Mouse (Mus musculus) liver, embryonic 15.5 days (tissue): ENCODE measurements around the gene Esyt1. TPM values are rescaled to one million over a fixed set of nuclear protein-coding genes. Genes with fewer than 3 reads are reported as not detected.
A peak's percentile ranks its signal among the peaks of the same experiment; 100 is the strongest.

ENCODE experiments used
- ATAC-seq: fragments of 200-750 bp; cut with Nextera tagmentation; 2 replicates; pipeline ENCODE4 v1.8.0; 2017; ENCODE audit warnings: moderate number of reproducible peaks, mild to moderate bottlenecking, moderate library complexity; ENCODE audit not compliant: insufficient read depth
- H3K27ac ChIP-seq: fragments of 300-500 bp; sonication (generic); replicated peaks from 2 replicates; pipeline ENCODE4 v1.5.1; 2015; ENCODE audit warnings: mild to moderate bottlenecking, inconsistent platforms
- H3K27me3 ChIP-seq: fragments of 300-500 bp; sonication (generic); 2 replicates; pipeline ENCODE4 v1.6.1; 2015; ENCODE audit warnings: mild to moderate bottlenecking, inconsistent platforms
- H3K36me3 ChIP-seq: fragments of 300-500 bp; sonication (generic); replicated peaks from 2 replicates; pipeline ENCODE4 v1.6.1; 2015; ENCODE audit warnings: moderate library complexity, mild to moderate bottlenecking, inconsistent platforms
- H3K4me1 ChIP-seq: fragments of 300-500 bp; sonication (generic); replicated peaks from 2 replicates; pipeline ENCODE4 v1.6.1; 2015; ENCODE audit warnings: inconsistent platforms
- H3K4me2 ChIP-seq: fragments of 300-500 bp; sonication (generic); 2 replicates; pipeline ENCODE4 v1.6.1; 2015; ENCODE audit warnings: moderate library complexity, mild to moderate bottlenecking, inconsistent platforms
- H3K4me3 ChIP-seq: fragments of 300-500 bp; sonication (generic); replicated peaks from 2 replicates; pipeline ENCODE4 v1.5.1; 2015; ENCODE audit warnings: mild to moderate bottlenecking, inconsistent platforms
- H3K9ac ChIP-seq: fragments of 300-500 bp; sonication (generic); 2 replicates; pipeline ENCODE4 v1.6.1; 2015; ENCODE audit warnings: moderate library complexity, mild to moderate bottlenecking, inconsistent platforms
- H3K9me3 ChIP-seq: fragments of 300-500 bp; sonication (generic); replicated peaks from 2 replicates; pipeline ENCODE4 v1.6.1; 2016; ENCODE audit warnings: inconsistent platforms
- WGBS: fragments of 180-500 bp; shearing (Covaris S2); methylation state at CpG from one replicate; pipeline ENCODE4 v1.1.7; 2015; ENCODE audit warnings: mixed read lengths; ENCODE audit not compliant: insufficient replicate concordance; 5-methylcytosine and 5-hydroxymethylcytosine counted together
- polyA plus RNA-seq: library from polyadenylated mRNA; unstranded; fragments of >200 nt; fragmentation: Nextera tagmentation; extraction: Ambion mirVana; gene quantifications from 2 replicates; pipeline ENCODE4 v1.2.1, GENCODE M21; 2015

Esyt1 gene
- polyA plus RNA-seq, 1 experiment from 2014 or later = 11.8 TPM

DNA sequence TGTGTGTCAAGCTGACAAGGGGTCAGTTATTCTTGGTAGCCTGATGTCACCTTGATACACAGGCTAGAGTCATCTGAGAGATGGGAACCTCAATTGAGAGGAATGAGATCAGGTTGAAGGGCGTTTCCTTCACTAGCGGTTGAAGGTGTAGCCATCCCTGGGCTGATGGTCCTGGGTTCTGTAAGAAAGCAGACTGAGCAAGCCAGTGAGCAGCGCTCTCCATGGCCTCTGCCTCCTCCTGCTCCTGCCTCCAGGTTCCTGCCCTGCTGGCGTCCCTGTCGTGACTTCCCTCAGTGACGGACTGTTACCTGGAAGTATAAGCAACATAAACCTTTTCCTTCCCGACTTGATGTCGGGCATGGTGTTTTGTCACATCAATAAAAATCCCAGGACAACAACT is 22.1 kb downstream of the Esyt1 start:
- peak overlapping the region; percentile 64 for H3K27ac ChIP-seq
- H3K27me3 ChIP-seq = no peaks in the 10 kb centered on the region
- no peak overlapping the region for H3K4me2 ChIP-seq
- no peak for ATAC-seq
- H3K9me3 ChIP-seq = no peaks in the 10 kb centered on the region
- H3K4me3 ChIP-seq = no peak overlapping the region
- H3K4me1 ChIP-seq = peaks cover 56% of the 10 kb centered on the region
- H3K9ac ChIP-seq = no peak overlapping the region
- WGBS = 72% methylated on average over 8 of the region's 8 CpGs
- no peaks in the 10 kb centered on the region for H3K36me3 ChIP-seq

DNA sequence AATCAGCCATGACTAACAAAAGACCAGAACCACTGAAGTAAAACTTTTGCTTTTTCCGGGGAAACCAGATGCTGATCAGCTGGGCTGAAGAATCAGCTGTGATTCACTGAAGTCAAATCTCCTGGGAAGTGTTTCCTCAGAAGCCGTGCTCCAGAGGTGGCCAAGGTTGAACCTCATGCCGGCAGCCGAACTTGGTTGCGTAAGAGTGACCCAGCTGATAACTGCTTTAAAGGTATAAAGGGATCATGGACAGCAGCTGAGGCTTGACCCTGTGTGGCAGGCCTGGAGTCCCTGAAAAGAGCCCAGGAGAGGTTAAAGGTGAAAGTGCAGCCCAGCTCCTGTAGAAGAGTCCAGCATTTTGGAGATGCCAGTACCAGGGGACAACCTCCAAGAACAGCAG is 23.3 kb downstream of the Esyt1 start:
- Histone ChIP-seq H3K4me2 (no peak overlapping the region), H3K27me3 (no peaks in the 10 kb centered on the region), H3K9ac (no peak overlapping the region), H3K36me3 (no peaks in the 10 kb centered on the region), H3K9me3 (no peaks in the 10 kb centered on the region), H3K4me3 (no peak overlapping the region), H3K4me1 (peaks cover 68% of the 10 kb centered on the region), H3K27ac (peak overlapping the region; percentile 71)
- no peak for ATAC-seq
- WGBS = 56% methylated on average over 5 of the region's 5 CpGs

- Histone ChIP-seq H3K4me1 (peaks cover 84% of the 10 kb centered on the region), H3K9me3 (no peaks in the 10 kb centered on the region), H3K4me3 (peak overlapping the region; percentile 69), H3K36me3 (no peaks in the 10 kb centered on the region), H3K4me2 (peak overlapping the region; percentile 92), H3K27me3 (no peaks in the 10 kb centered on the region), H3K9ac (peak overlapping the region; percentile 59), H3K27ac (peak overlapping the region; percentile 90)
- WGBS = under 1% methylated on average over 21 of the region's 21 CpGs
- peak; percentile 35 for ATAC-seq
Observed at GRCm38 (mm10) chr10:128499116-128499671, 26.5 kb downstream of the Esyt1 start.

GRCm38 (mm10) chr10:128498590-128498989 is 27.1 kb downstream of the Esyt1 start, which contains the start of gene Myl6b:
Gene Myl6b (minus strand): TSS chr10:128498685.
- peak; percentile 86 for ATAC-seq
- no peaks in the 10 kb centered on the region for H3K36me3 ChIP-seq
- no peaks in the 10 kb centered on the region for H3K27me3 ChIP-seq
- H3K4me1 ChIP-seq = peaks cover 79% of the 10 kb centered on the region
- no peaks in the 10 kb centered on the region for H3K9me3 ChIP-seq
- H3K9ac ChIP-seq = peak within 1 kb of the TSS; percentile 59
- peak within 1 kb of the TSS; percentile 90 for H3K27ac ChIP-seq
- peak within 1 kb of the TSS; percentile 92 for H3K4me2 ChIP-seq
- WGBS = under 1% methylated on average over 27 of the region's 27 CpGs
- peak within 1 kb of the TSS; percentile 69 for H3K4me3 ChIP-seq

DNA sequence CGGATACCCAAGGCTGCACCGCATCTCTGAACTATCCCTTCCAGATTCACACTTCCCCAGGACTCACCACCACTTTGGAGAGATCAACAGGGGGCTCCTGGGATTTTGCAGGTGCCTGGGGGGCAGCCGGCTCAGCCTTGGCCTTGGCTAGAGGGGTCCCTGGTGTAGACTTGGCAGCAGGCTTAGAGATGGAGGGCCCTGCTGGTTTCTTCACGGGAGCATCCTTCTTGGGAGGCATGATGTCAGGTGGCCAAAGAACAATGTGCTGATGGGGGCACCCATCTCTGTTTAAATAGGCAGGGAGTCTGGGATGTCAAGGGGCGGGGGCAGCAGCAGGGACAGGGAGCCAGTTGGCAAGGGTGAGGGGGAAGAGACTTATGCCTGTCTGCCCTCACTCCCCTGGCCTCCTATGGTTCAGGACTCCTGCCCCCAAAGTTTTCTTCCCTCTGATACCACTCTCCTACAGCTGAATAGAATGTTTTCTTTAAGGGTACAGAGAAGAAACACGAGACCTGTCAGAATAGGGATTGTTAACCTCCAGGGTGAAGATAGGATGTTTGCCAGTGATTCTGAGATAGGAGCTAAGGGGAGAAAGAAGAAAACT is 28.4 kb downstream of the Esyt1 start:
- 65% methylated on average over 6 of the region's 6 CpGs for WGBS
- ATAC-seq = no peak
- no peak overlapping the region for H3K9ac ChIP-seq

GRCm38 (mm10) chr10:128496509-128497077 is 29.1 kb downstream of the Esyt1 start:
- H3K4me3 ChIP-seq = no peak overlapping the region
- no peak overlapping the region for H3K4me2 ChIP-seq
- ATAC-seq = no peak
- H3K27ac ChIP-seq = 0 out of 2 replicates have a peak overlapping the region, but pooled peaks have one; percentile 94
- H3K27me3 ChIP-seq = no peaks in the 10 kb centered on the region
- no peaks in the 10 kb centered on the region for H3K9me3 ChIP-seq
- H3K4me1 ChIP-seq = peaks cover 75% of the 10 kb centered on the region
- H3K36me3 ChIP-seq = peaks cover 5% of the 10 kb centered on the region
- WGBS = 68% methylated on average over 6 of the region's 6 CpGs
- no peak overlapping the region for H3K9ac ChIP-seq

More for the DNA sequence above, 28.4 kb downstream of the Esyt1 start:
- Histone ChIP-seq H3K4me2 (no peak overlapping the region), H3K4me3 (no peak overlapping the region), H3K9me3 (no peaks in the 10 kb centered on the region), H3K36me3 (no peaks in the 10 kb centered on the region), H3K27ac (no peak overlapping the region), H3K4me1 (peaks cover 75% of the 10 kb centered on the region), H3K27me3 (no peaks in the 10 kb centered on the region)

GRCm38 (mm10) chr10:128495903-128496302 is 29.8 kb downstream of the Esyt1 start:
- peak overlapping the region; percentile 94; the same call in 1 of the 2 replicates for H3K27ac ChIP-seq
- no peak overlapping the region for H3K4me2 ChIP-seq
- peaks cover 82% of the 10 kb centered on the region for H3K4me1 ChIP-seq

GRCm38 (mm10) chr10:128495270-128495669 is 30.4 kb downstream of the Esyt1 start:
- Histone ChIP-seq H3K27me3 (no peaks in the 10 kb centered on the region), H3K4me3 (peak overlapping the region; percentile 93), H3K36me3 (peaks cover 19% of the 10 kb centered on the region), H3K4me1 (peaks cover 79% of the 10 kb centered on the region), H3K9ac (peak overlapping the region; percentile 90), H3K4me2 (peak overlapping the region; percentile 90), H3K9me3 (no peaks in the 10 kb centered on the region), H3K27ac (peak overlapping the region; percentile 94)
- ATAC-seq = no peak
- WGBS = 53% methylated on average over 2 of the region's 2 CpGs

More at GRCm38 (mm10) chr10:128495903-128496302, 29.8 kb downstream of the Esyt1 start:
- 59% methylated on average over 4 of the region's 4 CpGs for WGBS
- H3K4me3 ChIP-seq = no peak overlapping the region
- no peaks in the 10 kb centered on the region for H3K9me3 ChIP-seq
- H3K9ac ChIP-seq = no peak overlapping the region
- H3K27me3 ChIP-seq = no peaks in the 10 kb centered on the region
- no peak for ATAC-seq
- H3K36me3 ChIP-seq = peaks cover 12% of the 10 kb centered on the region

DNA sequence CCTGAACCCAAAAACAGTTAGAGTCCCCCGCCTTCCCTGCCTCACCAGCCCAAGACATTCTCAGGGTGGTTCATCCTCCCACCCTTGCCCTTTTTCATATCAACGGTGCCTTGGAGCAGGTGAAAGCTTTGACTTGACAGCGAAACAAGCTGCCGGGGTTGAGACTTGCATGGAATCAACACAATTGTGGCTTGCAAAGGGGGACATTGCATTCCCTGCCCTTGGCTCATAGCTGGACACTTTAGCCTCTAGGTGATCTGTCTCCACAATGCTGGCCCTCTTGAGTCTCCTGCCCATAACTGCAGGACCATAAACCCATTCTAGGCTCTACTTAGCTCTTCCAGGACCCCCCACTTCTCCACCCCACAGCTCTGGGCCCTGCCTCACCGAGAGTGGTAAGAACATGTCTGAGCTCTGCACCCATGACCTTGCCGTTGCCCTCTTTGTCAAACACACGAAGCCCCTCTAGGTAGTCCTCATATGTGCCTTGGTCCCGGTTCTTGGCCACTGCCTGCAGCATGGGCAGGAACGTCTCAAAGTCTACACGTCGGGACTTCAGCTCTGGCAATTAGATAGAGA is 30.9 kb downstream of the Esyt1 start:
- H3K27ac ChIP-seq = peak overlapping the region; percentile 94

DNA sequence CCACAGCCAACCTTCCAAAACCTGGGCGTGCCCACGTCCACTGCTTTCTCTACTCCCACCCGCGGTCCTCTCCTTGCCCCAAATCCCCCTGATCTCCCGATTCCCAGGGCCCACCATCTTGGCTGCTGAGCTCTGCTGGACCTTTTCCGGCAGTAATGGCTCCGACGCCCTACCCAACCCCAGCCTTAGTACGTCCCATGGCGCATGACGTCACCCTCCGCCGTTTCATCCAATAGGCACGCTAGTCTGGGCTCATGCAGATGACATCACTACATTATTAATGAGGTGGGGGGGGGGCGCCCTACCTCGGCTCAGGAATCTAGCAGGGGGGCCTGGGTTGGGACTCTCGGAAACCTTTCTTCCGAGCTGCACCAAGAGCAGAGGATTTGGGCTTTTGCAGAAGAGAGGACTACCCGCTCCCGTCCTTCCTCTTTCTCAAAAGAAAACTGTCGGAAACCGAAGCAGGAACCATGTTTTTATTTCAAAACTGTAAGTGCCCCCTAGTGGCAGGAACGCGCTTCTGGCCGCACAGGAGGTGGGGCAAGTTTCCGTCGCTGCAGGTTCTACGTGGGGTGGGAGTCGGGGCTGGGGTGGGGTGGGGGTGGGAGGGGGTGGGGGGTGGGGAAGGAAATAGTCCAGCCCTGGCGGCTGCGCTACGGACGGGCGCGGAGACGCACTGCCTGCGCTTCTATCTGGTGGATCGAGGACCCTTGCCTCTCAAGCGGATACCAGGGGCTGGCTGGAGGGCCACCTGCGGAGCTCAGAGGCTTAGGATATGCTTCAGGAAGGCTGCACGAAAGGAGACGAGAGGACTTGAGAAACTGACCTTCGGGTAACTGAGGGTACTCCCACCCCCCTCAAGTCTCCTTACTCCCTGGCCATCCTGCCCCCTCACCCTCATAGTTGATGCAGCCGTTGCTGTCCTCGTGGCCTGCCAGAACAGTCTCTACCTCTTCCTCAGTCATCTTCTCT is 31.7 kb downstream of the Esyt1 start, which contains the start of gene Myl6:
TSS of gene Myl6 (minus strand) at position 451 of the 972 bp plus-strand sequence.
- peak; percentile 87 for ATAC-seq
- peak within 1 kb of the TSS; percentile 93 for H3K4me3 ChIP-seq
- peak within 1 kb of the TSS; percentile 90 for H3K9ac ChIP-seq
- peaks cover 31% of the 10 kb centered on the region for H3K36me3 ChIP-seq
- H3K27me3 ChIP-seq = no peaks in the 10 kb centered on the region
- H3K4me1 ChIP-seq = peaks cover 78% of the 10 kb centered on the region
- peak within 1 kb of the TSS; percentile 90 for H3K4me2 ChIP-seq
- H3K27ac ChIP-seq = peak within 1 kb of the TSS; percentile 94
- under 1% methylated on average over 45 of the region's 45 CpGs for WGBS
- H3K9me3 ChIP-seq = no peaks in the 10 kb centered on the region

More for the DNA sequence above, 30.9 kb downstream of the Esyt1 start:
- Histone ChIP-seq H3K4me1 (peaks cover 80% of the 10 kb centered on the region), H3K9ac (peak overlapping the region; percentile 90), H3K4me3 (peak overlapping the region; percentile 93), H3K4me2 (peak overlapping the region; percentile 90), H3K27me3 (no peaks in the 10 kb centered on the region), H3K9me3 (no peaks in the 10 kb centered on the region), H3K36me3 (peaks cover 24% of the 10 kb centered on the region)
- no peak for ATAC-seq
- 28% methylated on average over 11 of the region's 11 CpGs for WGBS
